Mouse (Mus musculus) splenic B cell, adult 2 months (primary cell): ENCODE data around the gene Rabgef1.

Experiments used
- DNase-seq: peaks from one replicate; pipeline ENCODE4 v3.0.0-alpha.2; 2011; ENCODE audit warnings: low read depth, low spot score
- H3K27me3 ChIP-seq: 2 replicates; pipeline ENCODE4 v1.6.1; 2012; ENCODE audit warnings: mild to moderate bottlenecking, low read length, moderate library complexity, mixed read lengths; ENCODE audit not compliant: control insufficient read depth, poor library complexity, insufficient read depth, severe bottlenecking
- H3K36me3 ChIP-seq: 2 replicates; pipeline ENCODE4 v1.6.1; 2012; ENCODE audit warnings: mild to moderate bottlenecking, low read length, moderate library complexity, mixed read lengths; ENCODE audit not compliant: control insufficient read depth, poor library complexity, insufficient read depth, severe bottlenecking

Rabgef1 gene

DNA sequence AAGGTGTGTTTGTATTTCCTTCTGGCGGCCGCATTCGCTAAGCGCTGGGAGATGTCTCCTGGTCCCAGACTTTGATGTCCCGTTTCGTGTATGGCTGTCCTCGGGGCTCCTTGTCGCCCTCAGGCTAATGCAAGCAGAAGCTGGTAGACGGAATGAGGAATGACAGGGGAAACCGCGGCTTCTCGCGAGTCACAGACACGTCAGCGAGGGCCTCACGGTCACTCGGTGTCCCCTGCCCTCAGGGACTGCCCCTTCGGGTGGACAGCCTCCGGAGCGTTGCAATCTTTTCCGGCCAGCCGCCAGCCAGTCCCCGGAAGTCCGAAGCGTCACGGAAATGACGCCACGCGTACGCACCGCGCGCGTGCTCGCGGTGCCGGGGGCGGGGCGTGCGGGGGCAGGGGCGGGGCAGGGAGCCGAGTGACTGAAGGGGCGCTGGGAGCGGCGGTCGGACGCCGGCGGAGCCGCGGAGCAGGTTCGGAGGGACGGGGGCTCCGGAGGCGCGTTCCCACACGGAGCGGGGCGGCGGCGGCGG lies at the start of gene Rabgef1:
TSS of gene Rabgef1 (plus strand) at position 376 of the 532 bp plus-strand sequence.
- DNase-seq: peak; percentile 94
- H3K27me3 ChIP-seq: no peaks in the 10 kb centered on the region
- H3K36me3 ChIP-seq: no peaks in the 10 kb centered on the region

DNA sequence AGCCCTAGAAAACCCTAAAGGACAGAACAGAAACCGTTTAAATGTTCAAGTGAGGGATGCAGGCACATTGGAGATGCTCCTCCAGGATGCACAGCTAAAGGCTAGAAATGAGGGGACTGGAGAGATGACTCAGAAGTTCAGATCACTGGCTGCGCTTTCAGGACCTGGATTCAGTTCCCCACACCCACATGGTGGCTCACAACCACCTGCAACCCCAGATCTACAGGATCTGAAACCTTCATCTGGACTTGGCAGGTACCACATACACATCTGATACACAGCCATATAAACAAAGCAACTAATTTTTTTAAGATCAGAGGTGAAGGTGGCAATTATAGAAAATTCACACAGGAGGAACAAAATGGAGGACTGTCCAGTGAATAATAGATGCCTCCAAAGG lies 49.2 kb upstream of the Rabgef1 start:
- no peaks in the 10 kb centered on the region; the same call in 1 of the 2 replicates for H3K27me3 ChIP-seq
- H3K36me3 ChIP-seq: peaks cover 4% of the 10 kb centered on the region; the same call in 1 of the 2 replicates
- DNase-seq: peak; percentile 28

DNA sequence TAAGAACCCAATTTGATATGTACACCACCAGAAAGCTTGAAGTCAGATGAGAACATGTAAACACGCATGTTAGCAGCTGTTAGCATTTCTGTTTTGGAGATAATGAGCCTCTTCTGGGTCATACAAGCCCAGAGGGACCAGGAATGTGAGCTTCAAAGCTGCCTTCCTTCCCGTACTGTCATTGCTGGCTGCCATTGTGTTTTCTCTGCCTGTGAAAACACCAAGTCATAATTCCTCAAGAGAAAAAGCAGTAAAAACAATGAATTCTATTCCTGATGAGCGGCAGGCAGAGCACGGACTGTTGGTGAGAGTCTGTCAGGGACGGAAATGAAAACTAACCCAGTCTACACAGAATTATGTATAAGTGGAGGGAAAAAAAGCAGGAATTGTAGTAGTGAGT lies 47.3 kb upstream of the Rabgef1 start:
- Histone ChIP-seq H3K36me3 (peaks cover 4% of the 10 kb centered on the region; the same call in 1 of the 2 replicates), H3K27me3 (no peaks in the 10 kb centered on the region; the same call in 1 of the 2 replicates)
- DNase-seq: no peak

DNA sequence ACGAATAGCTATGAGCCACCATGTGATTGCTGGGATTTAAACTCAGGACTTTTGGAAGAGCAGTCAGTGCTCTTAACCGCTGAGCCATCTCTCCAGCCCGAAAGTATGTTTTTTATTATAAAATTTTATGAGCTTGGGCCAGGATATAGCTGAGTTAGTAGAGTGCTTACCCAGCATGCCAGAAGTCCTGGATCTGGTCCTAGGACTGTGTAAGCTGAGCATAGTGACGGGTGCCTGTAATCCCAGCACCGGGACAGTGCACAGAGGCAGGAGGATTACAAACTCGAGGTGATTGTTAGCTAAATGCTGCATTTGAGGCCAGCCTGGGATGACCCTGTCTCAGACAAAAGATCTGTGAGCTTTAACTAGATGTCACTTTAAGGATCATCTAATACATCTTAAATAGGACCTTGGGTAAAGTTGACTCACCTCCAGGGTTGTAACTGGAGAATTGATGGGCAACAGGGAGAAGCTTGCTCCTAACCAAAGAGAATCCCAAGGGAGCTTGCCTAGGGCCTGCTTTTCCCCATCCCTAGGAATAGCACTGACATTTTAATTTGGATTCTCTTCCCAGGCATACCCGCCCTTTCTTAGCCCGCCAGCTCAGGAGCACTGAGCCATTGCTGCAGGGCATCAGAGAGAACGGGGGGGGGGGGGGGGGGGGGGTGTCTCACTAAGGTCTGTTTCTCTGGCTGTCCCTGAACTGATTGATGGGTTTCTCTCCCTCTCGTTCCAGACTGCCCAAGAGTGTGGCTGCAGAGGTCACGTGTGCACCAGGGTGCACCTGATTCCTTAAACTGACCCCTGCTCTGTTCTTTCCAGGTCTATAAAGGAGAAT lies 42.7 kb upstream of the Rabgef1 start:
- Histone ChIP-seq H3K36me3 (peaks cover 4% of the 10 kb centered on the region; the same call in 1 of the 2 replicates), H3K27me3 (no peaks in the 10 kb centered on the region)
- DNase-seq: no peak

DNA sequence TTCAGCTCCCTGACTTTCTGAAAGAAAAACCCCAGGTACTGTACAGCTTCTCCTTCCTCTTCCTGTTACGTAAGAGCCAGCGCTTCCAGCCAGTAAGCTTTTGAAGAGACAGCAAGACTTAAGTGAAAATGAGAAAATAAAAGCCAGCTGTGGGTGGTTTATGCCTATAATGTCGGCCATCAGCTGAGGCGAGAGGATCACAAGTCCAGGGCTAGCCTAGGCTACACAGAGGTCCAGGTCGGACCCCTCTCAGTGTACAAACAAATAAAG lies 42.1 kb upstream of the Rabgef1 start:
- no peak for DNase-seq
- H3K27me3 ChIP-seq: no peaks in the 10 kb centered on the region
- H3K36me3 ChIP-seq: peaks cover 4% of the 10 kb centered on the region; the same call in 1 of the 2 replicates

DNA sequence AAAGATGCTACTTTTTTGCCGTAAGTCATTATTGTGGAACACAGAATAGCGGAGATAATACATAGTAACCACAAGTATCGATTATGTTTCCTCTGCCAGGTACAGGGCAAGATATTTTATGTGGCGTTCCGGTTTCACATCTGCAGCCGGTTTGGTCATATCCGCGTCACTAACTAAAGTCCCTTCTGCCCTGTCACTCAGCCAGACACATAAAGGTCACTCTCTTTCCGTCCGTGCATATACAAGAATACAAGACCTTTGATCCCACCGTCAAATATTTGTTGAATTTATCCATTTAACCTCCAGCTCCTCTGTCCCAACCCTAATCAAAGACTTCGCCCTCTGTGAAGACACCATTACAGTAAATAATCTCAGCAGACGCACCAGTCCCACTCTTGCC lies 35.0 kb upstream of the Rabgef1 start:
- no peak for DNase-seq
- H3K27me3 ChIP-seq: no peaks in the 10 kb centered on the region
- no peaks in the 10 kb centered on the region; the same call in none of the 2 replicates for H3K36me3 ChIP-seq

DNA sequence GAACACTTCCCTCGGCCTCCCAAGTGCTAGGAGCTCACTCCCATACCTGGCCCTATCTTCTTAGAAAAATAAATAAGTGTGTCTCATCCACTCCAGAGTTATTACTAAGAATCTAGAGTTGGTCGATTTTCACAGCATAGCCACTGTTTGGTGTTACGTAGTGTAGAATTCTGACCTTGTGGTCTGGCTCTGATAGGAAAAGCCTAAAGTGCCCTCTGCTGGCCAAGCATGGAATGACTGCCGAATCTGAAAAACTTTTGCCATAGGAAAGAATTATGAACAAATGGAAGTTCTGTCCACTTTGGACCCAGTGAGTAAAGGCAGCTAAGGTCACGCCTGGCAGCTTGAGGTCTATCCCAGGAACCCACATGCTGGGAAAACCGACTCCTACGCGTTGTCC lies 32.2 kb upstream of the Rabgef1 start:
- DNase-seq: peak; percentile 84
- Histone ChIP-seq H3K36me3 (no peaks in the 10 kb centered on the region; the same call in 1 of the 2 replicates), H3K27me3 (no peaks in the 10 kb centered on the region)

DNA sequence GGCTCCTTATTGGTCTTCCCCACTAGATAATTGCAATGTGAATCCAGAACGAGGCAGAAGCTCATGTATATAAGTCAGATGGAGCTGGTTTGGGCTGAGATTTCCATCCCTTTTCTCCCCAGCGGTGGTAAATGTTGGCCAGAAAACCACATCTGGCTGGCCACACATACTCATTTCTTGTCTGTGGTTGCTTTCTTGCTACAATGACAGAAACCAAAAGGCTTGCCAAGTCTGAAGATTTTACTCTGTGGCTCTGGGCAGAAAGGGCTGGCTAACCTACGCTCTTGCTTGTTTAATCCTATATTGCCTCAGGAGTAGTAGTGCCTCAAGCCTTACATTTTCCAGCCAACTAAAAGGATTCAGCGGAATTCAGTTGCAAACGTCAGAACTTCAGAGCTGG lies 30.5 kb upstream of the Rabgef1 start:
- no peaks in the 10 kb centered on the region for H3K27me3 ChIP-seq
- no peak for DNase-seq
- H3K36me3 ChIP-seq: no peaks in the 10 kb centered on the region; the same call in 1 of the 2 replicates

DNA sequence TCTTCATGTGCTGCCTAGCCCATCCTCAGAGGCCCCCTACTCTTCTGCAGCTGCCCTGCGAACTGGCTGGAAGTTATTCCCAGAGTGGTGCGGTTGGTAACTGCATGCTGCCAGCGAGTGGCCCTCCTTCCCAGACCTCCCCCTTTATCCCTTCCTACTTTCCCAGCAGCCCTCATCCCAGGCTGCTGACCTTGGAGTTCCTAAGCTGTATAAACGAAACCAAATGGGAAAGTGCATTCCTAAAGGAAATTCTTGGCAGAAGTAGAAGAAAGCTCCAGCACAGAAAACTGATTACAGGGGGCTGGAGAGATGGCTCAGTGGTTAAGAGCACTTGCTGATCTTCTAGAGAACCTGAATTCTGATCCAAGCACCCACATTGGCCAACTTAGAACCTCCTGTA lies 29.6 kb upstream of the Rabgef1 start:
- no peak for DNase-seq
- no peaks in the 10 kb centered on the region for H3K27me3 ChIP-seq
- H3K36me3 ChIP-seq: no peaks in the 10 kb centered on the region; the same call in 1 of the 2 replicates

DNA sequence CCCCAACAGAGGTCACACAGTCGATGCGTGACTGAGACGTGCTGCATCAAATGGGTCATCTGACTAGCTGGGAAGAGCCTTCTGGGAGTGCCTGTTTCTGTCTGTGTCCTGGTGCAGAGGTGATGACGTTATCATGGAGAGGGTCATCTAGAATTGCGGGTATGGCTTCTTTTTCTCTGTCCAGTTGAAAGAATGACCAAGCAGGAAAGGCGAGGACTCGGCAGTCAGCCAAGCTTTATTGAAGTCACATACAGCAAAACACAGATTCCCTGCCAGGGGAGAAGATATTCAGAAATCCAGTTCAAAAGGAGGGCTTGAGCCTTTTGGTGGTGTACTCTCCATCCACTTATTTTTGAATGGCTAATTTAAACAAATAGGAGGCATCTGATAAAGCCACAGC lies 28.5 kb upstream of the Rabgef1 start:
- H3K36me3 ChIP-seq: no peaks in the 10 kb centered on the region; the same call in 1 of the 2 replicates
- H3K27me3 ChIP-seq: no peaks in the 10 kb centered on the region
- DNase-seq: no peak

DNA sequence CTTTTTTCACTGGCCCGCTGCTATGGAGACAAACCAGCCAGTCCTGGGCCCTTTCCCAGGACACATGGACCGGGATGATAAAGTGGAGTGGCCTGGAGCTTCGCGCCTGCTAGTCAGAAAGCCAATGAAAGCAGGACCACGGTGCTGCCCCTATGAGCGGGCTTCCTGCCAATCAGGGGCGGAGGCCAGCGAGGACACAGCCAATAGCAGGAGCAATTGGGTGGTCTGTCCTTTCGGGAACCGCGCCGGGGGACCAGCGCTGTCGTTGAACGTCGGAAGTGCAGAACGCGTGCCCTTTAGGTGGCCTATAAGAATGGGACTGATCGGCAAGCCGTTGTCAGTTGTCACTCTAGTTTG lies 27.6 kb upstream of the Rabgef1 start:
- DNase-seq: no peak
- Histone ChIP-seq H3K27me3 (no peaks in the 10 kb centered on the region), H3K36me3 (no peaks in the 10 kb centered on the region; the same call in 1 of the 2 replicates)

DNA sequence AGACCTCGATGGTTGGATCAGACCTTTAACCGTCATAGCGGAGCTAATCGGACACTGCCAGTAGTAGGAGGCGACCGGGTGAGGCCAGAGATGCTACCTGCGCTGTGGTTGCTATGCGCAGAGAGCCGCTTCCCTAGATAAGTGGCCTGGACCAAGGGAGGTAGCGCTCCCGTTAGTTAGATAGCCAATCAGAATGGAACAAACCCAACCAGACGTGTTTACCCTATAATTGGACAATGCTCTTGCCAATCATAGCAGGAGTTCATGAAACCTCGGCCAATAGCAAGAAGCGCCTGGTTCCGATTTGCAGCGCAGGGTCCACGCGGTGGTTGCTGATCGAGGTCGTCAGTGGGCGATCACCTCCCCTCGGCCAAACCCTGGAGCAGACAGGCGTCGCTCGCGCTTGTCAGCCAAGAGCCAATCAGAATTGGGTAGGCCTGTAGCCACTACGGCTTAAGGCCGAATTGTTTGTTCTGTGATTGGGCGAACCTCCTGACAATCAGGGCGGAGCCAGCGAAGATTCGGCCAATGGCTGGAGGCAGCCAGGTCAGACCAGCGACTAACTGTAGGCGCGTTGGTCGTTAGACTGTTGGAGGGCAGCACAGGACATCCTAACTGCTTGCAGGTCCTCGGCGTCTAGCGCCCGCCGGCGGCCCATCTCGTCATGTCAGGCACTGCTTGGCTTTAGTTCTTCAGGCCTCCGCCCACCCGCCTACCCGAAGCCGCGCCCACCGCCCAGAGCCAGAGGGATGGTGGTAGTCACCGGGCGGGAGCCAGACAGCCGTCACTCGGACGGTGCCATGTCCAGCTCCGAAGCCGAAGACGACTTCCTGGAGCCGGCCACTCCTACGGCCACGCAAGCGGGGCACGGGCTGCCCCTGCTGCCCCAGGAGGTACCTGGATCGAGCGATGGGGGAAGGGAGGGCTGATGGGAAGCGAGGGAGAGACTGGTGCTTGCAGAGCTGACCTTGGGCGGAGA lies 27.0 kb upstream of the Rabgef1 start, which contains the start of gene Kctd7:
TSS of gene Kctd7 (plus strand) at position 528 of the 979 bp plus-strand sequence.
- DNase-seq: peak; percentile 97
- Histone ChIP-seq H3K36me3 (no peaks in the 10 kb centered on the region; the same call in 1 of the 2 replicates), H3K27me3 (no peaks in the 10 kb centered on the region)

DNA sequence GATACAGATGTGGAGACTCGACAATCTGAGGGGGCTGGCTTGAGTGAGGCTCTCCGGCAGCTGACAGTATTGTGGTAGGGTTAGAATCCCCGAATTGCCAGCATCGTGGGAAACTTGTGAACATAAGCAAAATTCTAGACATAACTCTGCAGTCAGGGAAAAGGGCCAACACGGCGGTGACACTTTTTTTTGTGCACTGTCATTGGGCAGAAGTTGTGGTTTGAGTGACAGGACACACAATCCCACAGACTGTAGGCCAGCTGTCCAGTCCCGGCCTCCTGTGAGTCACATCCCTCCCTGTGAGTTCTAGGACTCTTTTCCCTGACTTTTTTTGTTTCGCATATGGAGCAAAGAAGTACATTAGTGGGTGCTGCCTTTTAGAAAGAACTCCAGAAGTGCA lies 25.6 kb upstream of the Rabgef1 start:
- H3K36me3 ChIP-seq: no peaks in the 10 kb centered on the region
- no peaks in the 10 kb centered on the region for H3K27me3 ChIP-seq
- DNase-seq: no peak

DNA sequence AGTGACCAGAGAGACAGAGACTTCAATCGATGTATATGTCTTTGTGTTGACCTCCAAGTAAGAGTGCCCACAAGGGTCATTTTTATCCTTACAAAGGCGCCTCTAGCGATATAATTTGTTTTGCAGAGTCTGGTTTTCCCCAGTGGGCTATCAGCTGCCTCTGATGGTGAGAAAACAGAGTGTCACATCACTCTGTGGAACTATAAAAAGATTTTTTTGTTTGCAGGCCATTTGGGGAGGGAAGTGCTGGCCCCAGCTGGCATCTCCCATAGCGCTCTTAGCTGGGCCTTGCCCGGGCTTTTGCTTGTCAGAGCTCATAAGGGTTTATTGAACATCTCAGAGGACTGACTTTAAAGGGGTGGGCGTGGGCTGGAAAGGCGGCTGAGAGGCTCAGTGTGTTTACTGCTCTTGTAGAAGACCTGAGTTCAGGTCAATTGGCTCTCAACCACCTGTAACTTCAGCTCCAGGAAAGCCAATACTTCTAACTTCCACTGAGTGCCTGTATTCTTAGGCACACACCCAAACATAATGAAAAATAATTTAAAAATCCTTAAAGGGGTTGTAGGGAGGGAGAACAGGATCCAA lies 21.8 kb upstream of the Rabgef1 start:
- H3K36me3 ChIP-seq: peaks cover 2% of the 10 kb centered on the region; the same call in 1 of the 2 replicates
- DNase-seq: no peak
- no peaks in the 10 kb centered on the region for H3K27me3 ChIP-seq
